Mouse (Mus musculus): Measurements from ENCODE around the gene Cdk19.

DNA sequence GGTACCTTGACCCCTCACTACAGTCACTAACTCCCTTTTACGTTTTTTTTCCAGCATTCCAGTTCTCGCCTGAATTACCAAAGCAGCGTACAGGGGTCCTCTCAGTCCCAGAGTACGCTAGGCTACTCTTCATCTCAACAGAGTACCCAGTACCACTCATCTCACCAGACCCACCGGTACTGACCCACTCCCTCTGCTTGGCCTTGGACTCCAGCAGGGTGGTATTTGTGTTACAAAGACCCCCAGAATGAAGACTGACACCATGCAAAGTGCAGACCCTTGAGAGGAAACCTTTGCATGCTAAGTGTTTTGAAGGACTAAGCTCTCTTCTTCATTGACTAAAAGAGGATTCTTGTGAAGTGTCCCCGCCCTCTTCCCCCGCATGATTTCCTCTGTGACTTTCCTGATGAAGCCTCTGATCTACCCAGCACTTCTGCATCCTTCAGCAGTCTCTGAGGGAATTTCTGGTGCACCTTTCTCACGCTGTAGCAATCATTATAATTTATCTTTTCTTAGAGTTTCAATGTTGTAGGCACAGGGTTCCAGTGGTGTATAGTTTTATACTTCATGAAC, 140.3 kb downstream of the Cdk19 start:
- TF ChIP-seq FLI1 (IDR thresholded peaks at IDR 0.05; ENCODE audit: low read length), result no peak
- no peak for TF ChIP-seq GATA1 (IDR thresholded peaks at IDR 0.05; ENCODE audit: borderline replicate concordance, low read length)
